Mouse (Mus musculus) small intestine, adult 2 months (tissue): Measurements from ENCODE around the gene Ccr7. TPM values are rescaled to one million over a fixed set of nuclear protein-coding genes. Genes with fewer than 3 reads are reported as not detected.

Source experiments
- H3K27ac ChIP-seq: fragments of 200-500 bp; 2 replicates; pipeline ENCODE4 v1.5.1; 2012; ENCODE audit warnings: low read depth, low read length, control low read depth, inconsistent platforms; ENCODE audit not compliant: insufficient read depth
- H3K27me3 ChIP-seq: fragments of 200-500 bp; 2 replicates; pipeline ENCODE4 v1.6.1; 2012; ENCODE audit warnings: mild to moderate bottlenecking, moderate library complexity, low read length, inconsistent platforms; ENCODE audit not compliant: control insufficient read depth, insufficient read depth
- H3K36me3 ChIP-seq: fragments of 200-500 bp; 2 replicates; pipeline ENCODE4 v1.6.1; 2012; ENCODE audit warnings: mild to moderate bottlenecking, low read length, control low read depth, inconsistent platforms; ENCODE audit not compliant: control insufficient read depth, insufficient read depth
- H3K4me1 ChIP-seq: fragments of 200-500 bp; 2 replicates; pipeline ENCODE4 v1.6.1; 2012; ENCODE audit warnings: low read length, inconsistent platforms, mixed read lengths; ENCODE audit not compliant: control insufficient read depth, insufficient read depth, insufficient read length
- H3K4me3 ChIP-seq: fragments of 200-500 bp; 2 replicates; pipeline ENCODE4 v1.5.1; 2012; ENCODE audit warnings: low read depth, mild to moderate bottlenecking, control low read depth, inconsistent platforms, low read length, moderate library complexity
- CTCF ChIP-seq: fragments of 200-500 bp; IDR thresholded peaks from 2 replicates; pipeline ENCODE4 v1.5.1; 2012; ENCODE audit warnings: low read depth, mild to moderate bottlenecking, control low read depth, inconsistent platforms, low read length, moderate library complexity, mixed read lengths; ENCODE audit not compliant: insufficient replicate concordance, insufficient read length; ENCODE audit errors: extremely low read depth
- POLR2A ChIP-seq: fragments of 200-500 bp; IDR thresholded peaks from 2 replicates; pipeline ENCODE4 v1.6.1; 2012; ENCODE audit warnings: low read depth, mild to moderate bottlenecking, control low read depth, inconsistent platforms, low read length, moderate library complexity
- WGBS: fragments of 180-500 bp; shearing (Covaris S2); methylation state at CpG from one replicate; pipeline ENCODE4 v1.1.7; 2018; 5-methylcytosine and 5-hydroxymethylcytosine counted together
- polyA plus RNA-seq: library from polyadenylated mRNA; depleted of rRNA; stranded (reverse); fragments of >200 nt; gene quantifications from 2 replicates; pipeline ENCODE4 v1.2.3, GENCODE M21; 2012

Gene Ccr7
- polyA plus RNA-seq, 1 experiment, result 4.1 TPM

DNA sequence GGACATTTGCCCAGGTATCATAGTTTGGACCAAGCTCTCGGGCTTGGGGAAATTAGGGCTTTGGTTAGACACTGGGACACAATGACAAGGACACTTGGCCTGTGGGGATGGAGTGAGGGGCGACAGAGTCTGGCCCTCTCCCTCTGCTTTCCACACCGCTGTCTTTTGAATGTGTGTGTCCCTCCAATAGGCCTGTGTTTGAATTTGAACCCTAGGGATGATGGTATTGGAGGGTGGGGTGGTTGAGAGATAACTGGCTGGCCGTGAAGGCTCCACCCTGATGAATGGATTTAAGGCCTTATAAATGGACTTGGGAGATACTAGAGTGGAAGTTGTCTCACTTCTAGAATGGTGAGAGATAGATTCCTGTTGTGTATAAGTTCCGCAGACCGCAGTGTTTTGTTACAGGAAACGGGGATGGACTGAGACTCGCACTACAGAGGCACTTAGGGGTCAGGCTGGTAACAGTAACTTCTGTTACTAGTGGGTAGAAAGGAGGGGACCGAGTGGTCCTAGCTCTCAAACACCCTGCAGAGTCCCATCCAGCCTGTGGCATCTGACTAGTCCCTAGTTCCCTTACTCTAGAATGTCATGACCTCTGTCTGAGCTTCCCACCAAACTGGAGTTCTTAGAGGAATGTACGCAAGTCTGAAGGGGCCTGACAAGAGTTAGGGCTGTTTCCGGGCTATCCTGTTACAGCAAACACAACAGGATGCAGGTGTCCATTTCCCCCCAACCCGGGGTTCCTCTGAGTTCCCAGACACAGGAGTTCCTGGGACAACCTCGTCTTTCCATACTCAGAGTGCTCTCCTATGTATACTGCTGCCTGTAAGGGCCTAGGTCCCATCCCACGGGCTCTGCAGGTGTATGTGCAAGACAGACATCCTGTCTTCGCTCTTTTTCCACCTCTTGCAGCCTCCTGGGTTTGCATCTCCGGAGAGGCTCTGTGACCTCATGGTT is 11.5 kb downstream of the Ccr7 start:
- H3K27ac ChIP-seq, result no peak overlapping the region
- WGBS, result 73% methylated on average over 16 of the region's 16 CpGs
- H3K27me3 ChIP-seq, result no peaks in the 10 kb centered on the region
- TF ChIP-seq POLR2A (no peak), CTCF (no peak)
- H3K36me3 ChIP-seq, result no peaks in the 10 kb centered on the region
- no peak overlapping the region for H3K4me3 ChIP-seq
- peaks cover 7% of the 10 kb centered on the region for H3K4me1 ChIP-seq

DNA sequence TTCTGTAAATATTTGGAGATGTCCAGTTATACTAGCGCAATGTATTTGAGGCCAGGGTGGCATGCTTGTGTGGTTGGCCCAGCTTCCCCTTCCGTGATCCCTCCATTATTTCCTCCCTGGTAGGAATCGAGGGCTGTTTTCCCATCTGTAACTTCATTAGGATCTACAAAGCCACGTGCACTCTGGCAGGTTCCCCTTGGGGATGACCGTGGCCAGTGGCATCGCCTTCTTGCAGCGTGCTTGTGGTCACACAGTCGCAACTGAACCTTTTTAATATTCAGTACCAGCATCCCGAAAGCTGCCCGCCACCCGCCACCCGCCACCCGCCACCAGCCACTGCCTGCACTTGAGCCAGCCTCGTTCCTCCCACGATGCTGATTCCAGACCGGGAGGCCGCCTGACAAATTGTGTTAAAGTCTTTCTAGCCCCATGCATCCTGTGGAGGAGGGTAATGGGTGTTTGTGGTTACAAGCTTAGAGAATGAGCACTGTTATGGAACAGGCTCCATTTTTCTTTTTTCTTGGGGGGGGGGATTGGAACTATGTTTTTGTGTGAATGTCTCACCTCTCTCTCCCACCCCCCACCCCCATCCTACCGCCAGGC is 12.3 kb downstream of the Ccr7 start:
- TF ChIP-seq CTCF (no peak), POLR2A (no peak)
- no peaks in the 10 kb centered on the region for H3K36me3 ChIP-seq
- 72% methylated on average over 18 of the region's 18 CpGs for WGBS
- H3K4me3 ChIP-seq, result no peak overlapping the region
- no peak overlapping the region for H3K27ac ChIP-seq
- peaks cover 6% of the 10 kb centered on the region for H3K4me1 ChIP-seq
- no peaks in the 10 kb centered on the region for H3K27me3 ChIP-seq

GRCm38 (mm10) chr11:99142046-99142445 is 12.8 kb downstream of the Ccr7 start:
- TF ChIP-seq CTCF (no peak), POLR2A (no peak)
- WGBS, result 82% methylated on average over 6 of the region's 6 CpGs

GRCm38 (mm10) chr11:99141600-99141999 is 13.3 kb downstream of the Ccr7 start:
- TF ChIP-seq CTCF, result no peak
- no peak for TF ChIP-seq POLR2A
- peaks cover 4% of the 10 kb centered on the region for H3K4me1 ChIP-seq
- H3K4me3 ChIP-seq, result no peak overlapping the region
- WGBS, result 74% methylated on average over 7 of the region's 7 CpGs
- H3K27me3 ChIP-seq, result no peaks in the 10 kb centered on the region
- no peaks in the 10 kb centered on the region for H3K36me3 ChIP-seq
- H3K27ac ChIP-seq, result no peak overlapping the region

More at GRCm38 (mm10) chr11:99142046-99142445, 12.8 kb downstream of the Ccr7 start:
- no peak overlapping the region for H3K27ac ChIP-seq
- H3K36me3 ChIP-seq, result no peaks in the 10 kb centered on the region
- H3K27me3 ChIP-seq, result no peaks in the 10 kb centered on the region
- peaks cover 4% of the 10 kb centered on the region for H3K4me1 ChIP-seq
- H3K4me3 ChIP-seq, result no peak overlapping the region

- H3K27me3 ChIP-seq, result no peaks in the 10 kb centered on the region
- no peaks in the 10 kb centered on the region; the same call in 1 of the 2 replicates for H3K4me1 ChIP-seq
- no peak overlapping the region for H3K27ac ChIP-seq
- WGBS, result 69% methylated on average over 9 of the region's 9 CpGs
- H3K36me3 ChIP-seq, result no peaks in the 10 kb centered on the region
- H3K4me3 ChIP-seq, result no peak overlapping the region
- TF ChIP-seq POLR2A, result no peak
- no peak for TF ChIP-seq CTCF
These were observed 15.9 kb downstream of the Ccr7 start for GRCm38 (mm10) chr11:99138976-99139375.

GRCm38 (mm10) chr11:99137385-99137784 is 17.5 kb downstream of the Ccr7 start:
- WGBS, result 82% methylated on average over 4 of the region's 4 CpGs
- Histone ChIP-seq H3K4me1 (peaks cover under 1% of the 10 kb centered on the region; the same call in 1 of the 2 replicates), H3K27ac (no peak overlapping the region), H3K4me3 (no peak overlapping the region), H3K36me3 (no peaks in the 10 kb centered on the region), H3K27me3 (no peaks in the 10 kb centered on the region)
- no peak for TF ChIP-seq CTCF
- TF ChIP-seq POLR2A, result no peak

- Histone ChIP-seq H3K27me3 (no peaks in the 10 kb centered on the region), H3K27ac (no peak overlapping the region), H3K4me3 (no peak overlapping the region), H3K4me1 (peaks cover 4% of the 10 kb centered on the region; the same call in 1 of the 2 replicates), H3K36me3 (no peaks in the 10 kb centered on the region)
- TF ChIP-seq POLR2A, result no peak
- TF ChIP-seq CTCF, result no peak
- 66% methylated on average over 4 of the region's 4 CpGs for WGBS
These were observed 17.9 kb downstream of the Ccr7 start for GRCm38 (mm10) chr11:99136961-99137360.
